Mouse (Mus musculus): ENCODE results near the gene Kif2c.

DNA sequence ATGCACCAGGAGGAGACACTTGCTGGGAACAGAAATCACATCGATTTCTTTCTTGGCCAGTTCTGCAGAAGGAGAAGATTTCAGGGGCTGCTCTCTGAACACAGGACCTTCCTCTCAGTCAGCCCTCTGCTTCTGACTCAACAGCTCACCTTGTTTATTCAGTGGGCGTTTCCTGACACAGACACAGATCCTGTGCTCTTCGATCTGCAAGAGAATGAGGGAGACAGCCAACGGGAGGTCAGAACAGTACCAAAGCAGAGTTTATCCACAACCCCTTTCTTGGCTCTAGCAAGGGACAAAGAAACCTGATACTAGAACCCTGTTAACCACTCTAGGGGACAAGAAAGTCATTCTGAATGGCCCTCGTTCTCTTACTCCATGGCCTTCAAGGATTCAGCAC lies 12.5 kb downstream of the Kif2c start:
- TF ChIP-seq CTCF (IDR thresholded peaks at IDR 0.05; ENCODE audit: extremely low read depth, insufficient read depth, insufficient read length, insufficient replicate concordance) (no peak), POLR2A (IDR thresholded peaks at IDR 0.05; ENCODE audit: low read depth, low read length) (no peak)
